Mouse (Mus musculus): ENCODE results near the gene Gm17334. TPM values are rescaled to one million over a fixed set of nuclear protein-coding genes. Genes with fewer than 3 reads are reported as not detected.

Gene Gm17334
- polyA plus RNA-seq, 1 experiment from 2014 or later = not detected

DNA sequence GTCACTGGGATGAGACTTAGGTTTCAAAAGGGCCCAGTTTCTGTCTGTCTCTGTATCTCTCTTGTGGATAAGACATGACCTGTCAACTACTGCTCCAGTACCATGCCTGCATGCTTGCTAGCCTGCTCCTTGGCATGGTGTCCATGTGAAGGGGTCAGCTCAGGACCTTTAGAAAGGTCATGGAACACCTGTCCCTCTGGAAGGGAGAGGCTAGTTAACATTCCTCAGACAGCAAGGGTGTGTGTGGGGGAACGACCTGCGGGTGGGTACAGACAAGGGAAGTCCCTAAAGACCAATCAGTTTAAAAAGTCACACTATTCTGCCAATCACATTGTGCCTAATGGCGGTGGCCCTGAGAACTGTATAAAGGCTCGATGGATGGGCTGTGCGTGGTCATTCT is 28.0 kb upstream of the Gm17334 start:
- no peak overlapping the region for H3K4me3 ChIP-seq (ENCODE audit: low read depth, low read length)
- WGBS = 90% methylated on average over 5 of the region's 5 CpGs
- no peak overlapping the region for H3K27ac ChIP-seq (ENCODE audit: low read length)
- H3K4me1 ChIP-seq (ENCODE audit: control insufficient read depth, insufficient read depth, low read length) = peaks cover 4% of the 10 kb centered on the region; the same call in 1 of the 2 replicates
- H3K4me2 ChIP-seq (ENCODE audit: low read length) = no peak overlapping the region
- ATAC-seq = no peak
- no peak overlapping the region for H3K9ac ChIP-seq (ENCODE audit: low read depth, low read length)
- no peaks in the 10 kb centered on the region for H3K27me3 ChIP-seq (ENCODE audit: control insufficient read depth, insufficient read depth, low read depth, low read length)
- H3K9me3 ChIP-seq (replicated peaks; ENCODE audit: control insufficient read depth, low read length, poor library complexity, severe bottlenecking) = no peaks in the 10 kb centered on the region
- H3K36me3 ChIP-seq (ENCODE audit: control insufficient read depth, insufficient read depth, low read length) = no peaks in the 10 kb centered on the region

DNA sequence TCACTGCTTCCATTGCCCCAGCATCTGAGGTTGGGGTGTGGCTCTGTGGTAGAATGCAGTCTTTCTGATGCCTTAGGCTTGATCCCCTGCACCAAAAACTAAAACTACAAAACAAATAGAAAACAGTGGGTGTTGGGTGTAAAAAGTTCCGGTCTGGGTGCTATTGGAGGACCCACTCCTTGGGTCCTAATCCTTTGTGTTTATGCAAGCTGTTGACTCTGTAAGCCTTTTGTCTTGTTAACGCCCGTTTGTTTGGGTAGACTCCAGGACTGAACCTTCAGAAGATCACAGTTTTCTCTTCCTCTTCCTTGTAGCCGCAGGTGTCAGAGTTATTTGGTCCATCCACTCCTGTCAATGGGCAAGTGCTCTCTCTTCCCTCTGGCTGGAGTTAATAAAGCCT is 27.0 kb upstream of the Gm17334 start:
- peaks cover 4% of the 10 kb centered on the region; the same call in 1 of the 2 replicates for H3K4me1 ChIP-seq (ENCODE audit: control insufficient read depth, insufficient read depth, low read length)
- 49% methylated on average over 4 of the region's 4 CpGs for WGBS
- no peak overlapping the region for H3K27ac ChIP-seq (ENCODE audit: low read length)
- H3K4me2 ChIP-seq (ENCODE audit: low read length) = no peak overlapping the region
- H3K9me3 ChIP-seq (replicated peaks; ENCODE audit: control insufficient read depth, low read length, poor library complexity, severe bottlenecking) = no peaks in the 10 kb centered on the region
- H3K27me3 ChIP-seq (ENCODE audit: control insufficient read depth, insufficient read depth, low read depth, low read length) = no peaks in the 10 kb centered on the region
- H3K9ac ChIP-seq (ENCODE audit: low read depth, low read length) = no peak overlapping the region
- H3K36me3 ChIP-seq (ENCODE audit: control insufficient read depth, insufficient read depth, low read length) = no peaks in the 10 kb centered on the region
- no peak overlapping the region for H3K4me3 ChIP-seq (ENCODE audit: low read depth, low read length)
- no peak for ATAC-seq

DNA sequence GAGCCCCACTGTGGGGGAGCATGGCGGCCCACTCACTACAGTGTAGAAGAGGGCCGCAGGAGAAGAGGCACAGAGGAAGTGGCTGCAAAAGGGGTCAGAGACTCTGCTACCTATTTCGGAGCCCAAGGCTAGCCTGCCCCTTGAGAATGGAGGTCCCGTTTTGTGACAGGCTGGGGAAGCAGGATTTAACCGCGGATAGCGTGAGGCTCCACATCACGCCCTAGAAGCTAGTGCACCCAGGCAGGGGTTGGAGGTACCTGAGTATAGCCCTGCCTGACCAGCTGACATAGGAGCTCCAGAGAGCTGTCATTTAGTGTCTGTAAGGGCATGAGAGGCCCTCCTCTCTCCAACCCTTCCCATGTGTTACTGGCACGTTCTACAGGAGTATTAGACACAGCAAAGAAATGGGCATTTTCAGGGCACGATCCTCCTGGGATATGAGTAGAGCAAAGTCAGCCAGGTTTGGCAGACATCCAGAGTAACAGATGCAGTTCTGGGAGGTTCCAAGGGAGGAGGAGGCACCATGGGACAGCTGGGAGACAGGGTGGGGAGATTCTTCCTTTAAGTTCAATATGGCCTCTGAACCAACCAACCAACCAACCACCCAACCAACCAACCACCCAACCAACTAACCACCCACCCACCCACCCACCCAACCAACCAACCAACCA is 25.2 kb upstream of the Gm17334 start:
- ATAC-seq = no peak
- Histone ChIP-seq H3K36me3 (ENCODE audit: control insufficient read depth, insufficient read depth, low read length) (no peaks in the 10 kb centered on the region), H3K9me3 (replicated peaks; ENCODE audit: control insufficient read depth, low read length, poor library complexity, severe bottlenecking) (no peaks in the 10 kb centered on the region), H3K27ac (ENCODE audit: low read length) (no peak overlapping the region), H3K9ac (ENCODE audit: low read depth, low read length) (no peak overlapping the region), H3K27me3 (ENCODE audit: control insufficient read depth, insufficient read depth, low read depth, low read length) (no peaks in the 10 kb centered on the region), H3K4me2 (ENCODE audit: low read length) (no peak overlapping the region), H3K4me3 (ENCODE audit: low read depth, low read length) (no peak overlapping the region), H3K4me1 (ENCODE audit: control insufficient read depth, insufficient read depth, low read length) (peaks cover 4% of the 10 kb centered on the region; the same call in 1 of the 2 replicates)
- WGBS = 89% methylated on average over 10 of the region's 10 CpGs

DNA sequence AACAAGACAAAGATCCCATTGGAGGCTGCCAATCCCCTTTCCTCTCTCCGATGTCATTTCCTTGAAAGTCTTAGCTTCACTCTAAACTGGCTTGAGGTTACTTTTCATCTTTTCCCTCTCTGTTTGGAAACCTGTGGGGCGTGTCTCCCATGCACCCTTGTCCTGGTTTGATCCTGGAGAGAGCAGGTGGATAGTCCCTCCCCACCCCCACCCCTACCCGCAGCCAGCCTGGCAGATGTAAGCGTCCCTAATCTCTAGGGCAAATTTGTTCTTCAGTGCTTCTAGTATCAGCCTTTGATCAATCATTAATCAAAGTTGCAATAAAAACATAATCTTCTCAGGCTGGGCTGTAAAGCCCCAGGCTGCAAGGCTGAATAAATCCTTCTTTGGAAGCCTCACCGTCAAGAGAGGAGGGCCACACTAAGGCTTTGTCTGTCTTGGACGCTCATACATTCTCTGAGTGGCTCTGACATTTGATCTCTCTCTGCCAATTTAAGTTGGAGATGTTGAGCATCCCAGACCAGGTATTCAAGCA is 24.5 kb upstream of the Gm17334 start:
- Histone ChIP-seq H3K9me3 (replicated peaks; ENCODE audit: control insufficient read depth, low read length, poor library complexity, severe bottlenecking) (no peaks in the 10 kb centered on the region), H3K36me3 (ENCODE audit: control insufficient read depth, insufficient read depth, low read length) (no peaks in the 10 kb centered on the region), H3K4me2 (ENCODE audit: low read length) (no peak overlapping the region), H3K9ac (ENCODE audit: low read depth, low read length) (no peak overlapping the region), H3K27ac (ENCODE audit: low read length) (no peak overlapping the region), H3K27me3 (ENCODE audit: control insufficient read depth, insufficient read depth, low read depth, low read length) (no peaks in the 10 kb centered on the region), H3K4me1 (ENCODE audit: control insufficient read depth, insufficient read depth, low read length) (peaks cover 4% of the 10 kb centered on the region; the same call in 1 of the 2 replicates), H3K4me3 (ENCODE audit: low read depth, low read length) (no peak overlapping the region)
- ATAC-seq = no peak
- 38% methylated on average over 6 of the region's 6 CpGs for WGBS

DNA sequence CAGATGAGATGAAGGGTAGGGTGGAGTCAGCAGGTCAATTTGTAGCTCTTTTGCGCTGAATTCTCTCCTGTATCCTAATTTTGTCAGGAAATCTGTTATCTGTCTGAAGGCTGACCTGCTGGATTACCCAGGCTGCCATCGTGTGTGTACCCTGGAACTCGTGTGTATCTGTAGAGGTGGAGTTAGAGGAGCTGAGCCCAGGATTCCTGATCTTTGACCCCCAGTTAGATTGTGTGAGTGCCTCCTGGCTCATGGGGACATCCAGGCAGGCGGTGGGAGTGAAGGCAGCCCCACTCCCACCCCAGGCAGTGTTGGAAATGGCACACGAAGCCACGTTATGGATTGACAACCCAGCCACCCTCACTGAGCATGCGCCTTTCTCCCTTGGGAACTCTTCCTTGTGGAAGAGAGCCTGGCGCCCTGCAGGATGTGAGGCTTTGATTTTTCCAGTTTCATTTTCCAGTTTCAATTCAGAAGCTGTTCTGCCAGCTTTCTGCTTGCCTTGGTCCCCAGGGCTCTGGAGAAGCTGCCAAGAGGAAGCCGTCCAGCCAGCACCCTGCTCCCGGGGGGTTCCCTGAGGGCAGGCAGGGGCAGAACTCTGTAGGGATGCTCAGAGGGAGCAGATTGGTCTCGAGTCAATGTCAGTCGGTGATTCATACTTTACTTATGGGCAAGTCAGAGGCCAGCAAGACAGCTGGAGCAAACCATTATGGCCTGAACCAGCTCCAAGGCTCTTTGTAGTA is 23.6 kb upstream of the Gm17334 start:
- Histone ChIP-seq H3K4me2 (ENCODE audit: low read length) (no peak overlapping the region), H3K4me1 (ENCODE audit: control insufficient read depth, insufficient read depth, low read length) (peaks cover 4% of the 10 kb centered on the region; the same call in 1 of the 2 replicates)
- WGBS = 63% methylated on average over 12 of the region's 12 CpGs

DNA sequence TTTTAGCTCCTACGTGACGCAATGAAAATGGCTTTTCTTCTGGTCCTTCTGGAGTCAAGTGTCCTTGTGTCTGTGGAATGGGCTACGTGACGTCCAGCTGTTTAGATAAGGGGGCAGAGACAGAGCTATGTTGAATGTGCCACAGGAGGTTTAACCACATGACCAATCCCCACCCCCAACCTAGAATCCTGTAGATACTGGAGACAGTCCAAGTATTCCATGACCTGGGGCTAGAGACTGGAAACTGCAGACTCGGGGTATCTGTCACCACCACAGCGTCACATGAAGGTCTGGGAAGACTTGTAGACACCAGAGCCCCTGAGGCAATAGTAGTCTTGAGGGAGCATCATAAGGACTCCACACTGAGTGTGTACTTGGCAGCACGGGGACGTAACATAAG is 22.8 kb upstream of the Gm17334 start:
- Histone ChIP-seq H3K4me3 (ENCODE audit: low read depth, low read length) (no peak overlapping the region), H3K27ac (ENCODE audit: low read length) (no peak overlapping the region), H3K27me3 (ENCODE audit: control insufficient read depth, insufficient read depth, low read depth, low read length) (no peaks in the 10 kb centered on the region), H3K9ac (ENCODE audit: low read depth, low read length) (no peak overlapping the region), H3K9me3 (replicated peaks; ENCODE audit: control insufficient read depth, low read length, poor library complexity, severe bottlenecking) (no peaks in the 10 kb centered on the region), H3K4me2 (ENCODE audit: low read length) (no peak overlapping the region), H3K4me1 (ENCODE audit: control insufficient read depth, insufficient read depth, low read length) (peaks cover 4% of the 10 kb centered on the region; the same call in 1 of the 2 replicates), H3K36me3 (ENCODE audit: control insufficient read depth, insufficient read depth, low read length) (no peaks in the 10 kb centered on the region)
- ATAC-seq = no peak
- 78% methylated on average over 8 of the region's 8 CpGs for WGBS

More for the DNA sequence above, 23.6 kb upstream of the Gm17334 start:
- Histone ChIP-seq H3K27me3 (ENCODE audit: control insufficient read depth, insufficient read depth, low read depth, low read length) (no peaks in the 10 kb centered on the region), H3K27ac (ENCODE audit: low read length) (peak overlapping the region; percentile 39; the same call in 1 of the 2 replicates), H3K4me3 (ENCODE audit: low read depth, low read length) (no peak overlapping the region), H3K9ac (ENCODE audit: low read depth, low read length) (no peak overlapping the region), H3K36me3 (ENCODE audit: control insufficient read depth, insufficient read depth, low read length) (no peaks in the 10 kb centered on the region), H3K9me3 (replicated peaks; ENCODE audit: control insufficient read depth, low read length, poor library complexity, severe bottlenecking) (no peaks in the 10 kb centered on the region)
- ATAC-seq = no peak

DNA sequence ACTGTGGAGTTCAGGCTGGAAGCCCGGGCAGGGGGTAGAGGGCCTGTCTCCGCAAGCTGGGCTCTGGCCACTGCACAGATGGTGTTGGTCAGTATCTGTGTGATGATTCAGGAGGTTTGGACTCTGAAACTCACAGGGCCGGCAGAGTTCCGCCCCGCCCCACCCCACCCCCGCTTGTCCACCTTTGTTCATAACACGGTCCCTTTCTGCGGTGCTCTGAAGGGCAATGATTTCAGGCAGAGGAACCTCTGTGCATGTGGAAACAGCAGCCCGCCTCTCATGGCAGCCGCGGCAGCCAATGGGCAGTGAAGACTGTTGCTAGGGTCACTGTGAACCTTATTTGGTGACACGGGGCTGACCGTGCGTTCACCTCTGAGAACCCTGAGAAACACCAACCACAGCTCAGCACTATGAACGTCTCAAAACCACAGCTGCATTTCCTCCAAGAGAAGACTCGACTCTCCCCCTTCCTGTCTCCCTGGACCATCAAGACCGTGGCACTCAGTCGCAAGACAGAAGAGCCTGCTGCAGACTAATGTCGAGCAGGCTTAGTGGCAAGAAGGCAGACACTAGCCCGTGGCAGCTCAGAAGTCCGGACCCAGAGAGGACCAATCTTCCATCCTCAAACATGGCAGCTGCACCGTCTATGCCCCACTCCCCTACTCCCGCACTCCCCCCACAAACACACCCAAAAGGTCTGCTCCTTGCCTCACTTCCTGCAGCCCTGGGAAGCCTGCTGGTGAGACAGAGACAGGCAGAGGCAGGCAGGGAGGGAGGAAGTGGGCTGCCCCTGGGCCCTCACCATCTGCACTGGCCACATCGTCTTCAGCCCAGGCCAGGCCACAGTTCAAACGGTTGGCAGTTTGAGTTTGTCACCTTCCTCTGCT is 21.9 kb upstream of the Gm17334 start:
- no peak for ATAC-seq
- no peaks in the 10 kb centered on the region for H3K9me3 ChIP-seq (replicated peaks; ENCODE audit: control insufficient read depth, low read length, poor library complexity, severe bottlenecking)
- no peak overlapping the region for H3K27ac ChIP-seq (ENCODE audit: low read length)
- peaks cover 4% of the 10 kb centered on the region; the same call in 1 of the 2 replicates for H3K4me1 ChIP-seq (ENCODE audit: control insufficient read depth, insufficient read depth, low read length)
- no peaks in the 10 kb centered on the region for H3K36me3 ChIP-seq (ENCODE audit: control insufficient read depth, insufficient read depth, low read length)
- H3K27me3 ChIP-seq (ENCODE audit: control insufficient read depth, insufficient read depth, low read depth, low read length) = no peaks in the 10 kb centered on the region
- no peak overlapping the region for H3K4me2 ChIP-seq (ENCODE audit: low read length)
- no peak overlapping the region for H3K9ac ChIP-seq (ENCODE audit: low read depth, low read length)
- 80% methylated on average over 25 of the region's 25 CpGs for WGBS
- no peak overlapping the region for H3K4me3 ChIP-seq (ENCODE audit: low read depth, low read length)

DNA sequence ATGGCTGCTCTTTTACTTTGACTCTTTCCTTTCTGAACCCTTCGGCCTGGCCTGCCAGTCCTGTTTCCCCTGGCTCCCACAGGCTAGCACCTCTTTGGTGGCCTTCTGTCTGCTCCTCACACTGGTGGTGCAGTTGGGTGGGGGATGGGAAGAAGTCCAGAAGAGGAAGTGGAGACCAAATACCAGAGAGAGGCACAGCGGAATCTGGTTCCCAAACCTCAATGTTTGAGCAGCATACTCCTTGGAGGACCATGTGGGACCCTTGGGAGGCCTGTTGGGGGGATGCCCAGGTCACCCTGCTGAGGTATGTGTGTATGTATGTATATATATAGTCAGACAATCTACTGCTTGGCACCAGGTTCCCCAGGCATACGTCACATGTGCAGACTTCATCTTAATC is 21.0 kb upstream of the Gm17334 start:
- Histone ChIP-seq H3K4me2 (ENCODE audit: low read length) (no peak overlapping the region), H3K4me3 (ENCODE audit: low read depth, low read length) (no peak overlapping the region), H3K27ac (ENCODE audit: low read length) (no peak overlapping the region), H3K36me3 (ENCODE audit: control insufficient read depth, insufficient read depth, low read length) (no peaks in the 10 kb centered on the region), H3K27me3 (ENCODE audit: control insufficient read depth, insufficient read depth, low read depth, low read length) (no peaks in the 10 kb centered on the region), H3K9me3 (replicated peaks; ENCODE audit: control insufficient read depth, low read length, poor library complexity, severe bottlenecking) (no peaks in the 10 kb centered on the region), H3K9ac (ENCODE audit: low read depth, low read length) (no peak overlapping the region), H3K4me1 (ENCODE audit: control insufficient read depth, insufficient read depth, low read length) (peaks cover 4% of the 10 kb centered on the region; the same call in 1 of the 2 replicates)
- no peak for ATAC-seq
- WGBS = 69% methylated on average over 3 of the region's 3 CpGs
